Mouse (Mus musculus) layer of hippocampus, postnatal 14 days (tissue): ENCODE measurements around the gene Cd163l1. TPM values are rescaled to one million over a fixed set of nuclear protein-coding genes. Genes with fewer than 3 reads are reported as not detected.

Experiments used
- DNase-seq, 2 experiments: peaks; one replicate each; pipeline ENCODE4 v3.0.0; 2021 to 2022; ENCODE audit warnings: low spot score in 2 of 2, mixed read lengths in 1 of 2
- total RNA-seq, 2 experiments: library from RNA; stranded (reverse); gene quantifications; 2 replicates each; pipeline ENCODE4 v1.2.3; 2021

Cd163l1 gene
- total RNA-seq, 2 experiments from 2014 or later = 0.85 to 0.98 TPM

- DNase-seq = no peak
These were observed 1.2 kb downstream of the Cd163l1 start for GRCm38 (mm10) chr7:140219268-140219667.

GRCm38 (mm10) chr7:140220375-140220774 is 2.3 kb downstream of the Cd163l1 start:
- DNase-seq = no peak

- no peak for DNase-seq
These were observed 6.1 kb downstream of the Cd163l1 start for GRCm38 (mm10) chr7:140224209-140224608.

GRCm38 (mm10) chr7:140228476-140228875 is 10.4 kb downstream of the Cd163l1 start:
- DNase-seq = no peak

GRCm38 (mm10) chr7:140231026-140231425 is 13.0 kb downstream of the Cd163l1 start:
- DNase-seq = no peak

- peak; percentile 66 to 84 for DNase-seq
These were observed 15.6 kb downstream of the Cd163l1 start for GRCm38 (mm10) chr7:140233696-140234095.

GRCm38 (mm10) chr7:140247216-140247615 is 29.1 kb downstream of the Cd163l1 start, which contains the start of gene 5830411N06Rik:
5830411N06Rik (plus strand) TSS chr7:140247284.
- no peak for DNase-seq

GRCm38 (mm10) chr7:140253780-140254299 is 35.8 kb downstream of the Cd163l1 start:
- DNase-seq = no peak

Other genes with a start within 250 kb of the Cd163l1 start
- under 1 TPM; 0.39 to 0.83 TPM for gene 6430531B16Rik, start 239.5 kb upstream of the Cd163l1 start, total RNA-seq
- gene Adam8, start 225.7 kb upstream of the Cd163l1 start, total RNA-seq = 1 to 10 TPM; 1.5 to 1.9 TPM
- 10 to 100 TPM; 21.9 to 25.7 TPM for gene Zfp511, start 181.9 kb upstream of the Cd163l1 start, total RNA-seq
- gene Tubgcp2, start 181.6 kb upstream of the Cd163l1 start, total RNA-seq = 10 to 100 TPM; 34.9 to 39.3 TPM
- under 1 TPM; 0.37 to 0.64 TPM for gene Msx3, start 169.2 kb upstream of the Cd163l1 start, total RNA-seq
- gene Caly, start 135.7 kb upstream of the Cd163l1 start, total RNA-seq = 100 to 1,000 TPM; 203 to 219 TPM
- gene Prap1, start 124.9 kb upstream of the Cd163l1 start, total RNA-seq = not detected
- 10 to 100 TPM; 37.6 to 37.8 TPM for gene Fuom, start 115.8 kb upstream of the Cd163l1 start, total RNA-seq
- 1 to 10 TPM; 3.8 to 6.1 TPM for gene Paox, start 102.5 kb upstream of the Cd163l1 start, total RNA-seq
- 10 to 100 TPM; 52.6 to 56.0 TPM for gene Echs1, start 101.8 kb upstream of the Cd163l1 start, total RNA-seq
- gene Mtg1, start 80.7 kb upstream of the Cd163l1 start, total RNA-seq = 10 to 100 TPM; 21.8 to 23.6 TPM
- gene Sprn, start 63.4 kb upstream of the Cd163l1 start, total RNA-seq = 100 to 1,000 TPM; 192 to 199 TPM
- gene Olfr522, start 53.5 kb upstream of the Cd163l1 start, total RNA-seq = not detected
- gene Olfr523, start 45.0 kb upstream of the Cd163l1 start, total RNA-seq = under 1 TPM; 0.12 to 0.24 TPM
- not detected for gene Olfr524, start 12.3 kb upstream of the Cd163l1 start, total RNA-seq
- under 1 TPM; 0.23 to 0.33 TPM for gene 5830411N06Rik, start 29.0 kb downstream of the Cd163l1 start, total RNA-seq
- gene Olfr525, start 102.6 kb downstream of the Cd163l1 start, total RNA-seq = not detected
- not detected for gene Olfr527, start 115.8 kb downstream of the Cd163l1 start, total RNA-seq
- gene Olfr60, start 143.4 kb downstream of the Cd163l1 start, total RNA-seq = not detected
- gene Olfr530, start 158.1 kb downstream of the Cd163l1 start, total RNA-seq = not detected
- gene Olfr531, start 184.7 kb downstream of the Cd163l1 start, total RNA-seq = not detected
- gene Olfr532, start 203.4 kb downstream of the Cd163l1 start, total RNA-seq = not detected
- not detected for gene Olfr533, start 245.1 kb downstream of the Cd163l1 start, total RNA-seq